ENCODE assay signal across 7 mouse cellular contexts in the genomic region with DNA sequence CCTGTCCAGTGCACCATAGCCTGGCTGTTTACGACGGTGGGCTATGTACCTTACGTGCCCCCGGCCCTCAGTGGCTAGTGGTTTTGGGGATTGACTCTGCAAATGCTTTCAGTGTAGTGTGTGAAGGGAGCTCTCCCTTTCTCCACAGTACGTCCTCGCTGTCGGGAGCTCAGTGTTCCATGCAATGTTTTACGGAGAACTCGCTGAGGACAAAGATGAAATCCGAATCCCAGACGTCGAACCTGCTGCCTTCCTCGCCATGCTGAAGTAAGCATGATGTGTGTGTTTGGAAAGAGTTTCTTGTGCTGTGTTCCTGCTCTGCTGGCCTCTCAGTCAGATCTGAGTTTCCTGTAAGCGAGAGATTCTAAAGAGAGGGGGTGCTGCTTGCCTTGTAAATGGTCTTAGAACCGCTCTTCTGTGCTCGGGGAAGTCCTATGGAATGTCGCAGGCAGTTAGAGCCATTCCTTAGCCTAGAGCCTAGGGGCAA. TPM values are rescaled to one million over a fixed set of nuclear protein-coding genes. Genes with fewer than 3 reads are reported as not detected.
DNase-seq lines count a peak whose midpoint lies in the region; ATAC-seq and TF ChIP-seq lines count a peak whose summit lies in the region.

No protein-coding gene starts in this region.

- peaks cover 37% of the 10 kb centered on the region for H3K36me3 ChIP-seq in embryonic facial prominence, embryonic 10.5 days (replicated peaks)
- peaks cover 19% of the 10 kb centered on the region for H3K36me3 ChIP-seq in hindbrain, embryonic 13.5 days
- peaks cover 7% of the 10 kb centered on the region; the same call in 1 of the 2 replicates for H3K36me3 ChIP-seq in midbrain, embryonic 15.5 days (replicated peaks)

- H3K4me3 ChIP-seq in lung, adult 2 months (replicated peaks; ENCODE audit: extremely low read depth, low read depth, low read length): peak overlapping the region; percentile 94
- H3K4me3 ChIP-seq in embryonic facial prominence, embryonic 10.5 days: peak overlapping the region; percentile 31
- H3K4me3 ChIP-seq in hindbrain, embryonic 13.5 days: peak overlapping the region; percentile 47
- H3K4me3 ChIP-seq in midbrain, embryonic 15.5 days: peak overlapping the region; percentile 44

- peaks cover 4% of the 10 kb centered on the region for H3K4me1 ChIP-seq in lung, adult 2 months (ENCODE audit: control insufficient read depth, insufficient read depth, low read length)
- H3K4me1 ChIP-seq in embryonic facial prominence, embryonic 10.5 days: peaks cover 55% of the 10 kb centered on the region
- H3K4me1 ChIP-seq in hindbrain, embryonic 13.5 days (replicated peaks): peaks cover 44% of the 10 kb centered on the region
- H3K4me1 ChIP-seq in midbrain, embryonic 15.5 days: peaks cover 40% of the 10 kb centered on the region

- DNase-seq in lung, adult 2 months: no peak
- DNase-seq in lung, postnatal 25 days (ENCODE audit: low spot score): no peak
- peak; percentile 27 for DNase-seq in embryonic facial prominence, embryonic 10.5 days (ENCODE audit: low spot score)
- DNase-seq in adrenal gland, postnatal 25 days: no peak
- no peak for DNase-seq in adipocyte (ENCODE audit: low spot score)

- H3K9ac ChIP-seq in hindbrain, embryonic 13.5 days: peak overlapping the region; percentile 75
- H3K9ac ChIP-seq in midbrain, embryonic 15.5 days: peak overlapping the region; percentile 42

- H3K27me3 ChIP-seq in embryonic facial prominence, embryonic 10.5 days (replicated peaks; ENCODE audit: low read depth, poor library complexity, severe bottlenecking): no peaks in the 10 kb centered on the region
- no peaks in the 10 kb centered on the region for H3K27me3 ChIP-seq in hindbrain, embryonic 13.5 days
- H3K27me3 ChIP-seq in midbrain, embryonic 15.5 days (replicated peaks): no peaks in the 10 kb centered on the region

- WGBS in lung, adult 2 months: 28% methylated on average over 17 of the region's 17 CpGs
- WGBS in embryonic facial prominence, embryonic 10.5 days: 46% methylated on average over 17 of the region's 17 CpGs
- WGBS in hindbrain, embryonic 13.5 days: 56% methylated on average over 17 of the region's 17 CpGs
- 50% methylated on average over 17 of the region's 17 CpGs for WGBS in midbrain, embryonic 15.5 days

- 0 out of 2 replicates have a peak, but pooled peaks have one; percentile 26 for TF ChIP-seq POLR2A in lung, adult 2 months (IDR thresholded peaks at IDR 0.05; ENCODE audit: borderline replicate concordance, extremely low read depth, low read depth, low read length)

- peak; percentile 22; the same call in 1 of the 2 replicates for ATAC-seq in hindbrain, embryonic 13.5 days (ENCODE audit: low FRiP score)
- no peak for ATAC-seq in midbrain, embryonic 15.5 days (replicated peaks)

- no peaks in the 10 kb centered on the region for H3K9me3 ChIP-seq in embryonic facial prominence, embryonic 10.5 days
- no peaks in the 10 kb centered on the region for H3K9me3 ChIP-seq in hindbrain, embryonic 13.5 days
- H3K9me3 ChIP-seq in midbrain, embryonic 15.5 days: no peaks in the 10 kb centered on the region

- peak overlapping the region; percentile 67 for H3K4me2 ChIP-seq in hindbrain, embryonic 13.5 days
- H3K4me2 ChIP-seq in midbrain, embryonic 15.5 days: peak overlapping the region; percentile 55

- TF ChIP-seq CTCF in lung, adult 2 months (IDR thresholded peaks at IDR 0.05; ENCODE audit: insufficient read depth, low read length): no peak

- H3K27ac ChIP-seq in embryonic facial prominence, embryonic 10.5 days (replicated peaks): peak overlapping the region; percentile 48
- H3K27ac ChIP-seq in hindbrain, embryonic 13.5 days: peak overlapping the region; percentile 74
- peak overlapping the region; percentile 46 for H3K27ac ChIP-seq in midbrain, embryonic 15.5 days

RNA-seq across cellular contexts. Expression of a gene that starts 23.9 kb away (rescaled TPM):
- polyA plus RNA-seq in lung, adult 2 months (2012; rRNA removed): 18.5 and 27.9 TPM in 2 replicates
- polyA plus RNA-seq in embryonic facial prominence, embryonic 10.5 days (2016; fragmentation: Nextera tagmentation; extraction: Ambion mirVana): 18.0 and 18.6 TPM in 2 replicates
- polyA plus RNA-seq in hindbrain, embryonic 13.5 days (2015; fragmentation: Nextera tagmentation; extraction: Ambion mirVana): 26.6 and 27.5 TPM in 2 replicates
- polyA plus RNA-seq in midbrain, embryonic 15.5 days (2015; fragmentation: Nextera tagmentation; extraction: Ambion mirVana): 36.0 and 42.3 TPM in 2 replicates
- total RNA-seq in adrenal gland, postnatal 25 days (2021): 20.9 and 24.6 TPM in 2 replicates

Comparison
In these comparisons a context has a peak if more than half of its experiments do, and no peak if none do; other contexts are left out.
1. H3K4me3 ChIP-seq: peak in every context shown above with its lines; median percentile 94 in lung, adult 2 months; 47 in hindbrain, embryonic 13.5 days; 44 in midbrain, embryonic 15.5 days; 31 in embryonic facial prominence, embryonic 10.5 days.